Mouse (Mus musculus) embryonic facial prominence, embryonic 12.5 days (tissue): Measurements from ENCODE around the gene Dctn3. TPM values are rescaled to one million over a fixed set of nuclear protein-coding genes. Genes with fewer than 3 reads are reported as not detected.
"Not testable (repeated sequence)": the region's sequence is repeated elsewhere in the genome, so short reads cannot be mapped to it uniquely, and the experiment has no call there.

Experiments used
- ATAC-seq: fragments of 200-750 bp; cut with Nextera tagmentation; 2 replicates; pipeline ENCODE4 v1.8.0; 2017; ENCODE audit not compliant: insufficient number of reproducible peaks, insufficient read depth, low FRiP score, low TSS enrichment
- H3K27ac ChIP-seq: fragments of 300-500 bp; sonication (generic); 2 replicates; pipeline ENCODE4 v1.5.1; 2016; ENCODE audit warnings: mild to moderate bottlenecking
- H3K27me3 ChIP-seq: fragments of 300-500 bp; sonication (generic); 2 replicates; pipeline ENCODE4 v1.6.1; 2016; ENCODE audit warnings: mild to moderate bottlenecking, moderate library complexity
- H3K36me3 ChIP-seq: fragments of 300-500 bp; sonication (generic); 2 replicates; pipeline ENCODE4 v1.6.1; 2016; ENCODE audit warnings: mild to moderate bottlenecking
- H3K4me1 ChIP-seq: fragments of 300-500 bp; sonication (generic); 2 replicates; pipeline ENCODE4 v1.6.1; 2016
- H3K4me2 ChIP-seq: fragments of 300-500 bp; sonication (generic); replicated peaks from 2 replicates; pipeline ENCODE4 v1.6.1; 2016; ENCODE audit warnings: mild to moderate bottlenecking, moderate library complexity
- H3K4me3 ChIP-seq: fragments of 300-500 bp; sonication (generic); 2 replicates; pipeline ENCODE4 v1.5.1; 2016; ENCODE audit warnings: mild to moderate bottlenecking
- H3K9ac ChIP-seq: fragments of 300-500 bp; sonication (generic); 2 replicates; pipeline ENCODE4 v1.6.1; 2016; ENCODE audit warnings: mild to moderate bottlenecking, moderate library complexity
- H3K9me3 ChIP-seq: fragments of 300-500 bp; sonication (generic); 2 replicates; pipeline ENCODE4 v1.6.1; 2016; ENCODE audit warnings: mild to moderate bottlenecking, moderate library complexity
- WGBS: fragments of 180-500 bp; shearing (Covaris S2); methylation state at CpG from one replicate; pipeline ENCODE4 v1.1.7; 2016; 5-methylcytosine and 5-hydroxymethylcytosine counted together
- polyA plus RNA-seq: library from polyadenylated mRNA; unstranded; fragments of >200 nt; fragmentation: Nextera tagmentation; extraction: Ambion mirVana; gene quantifications from 2 replicates; pipeline ENCODE4 v1.2.1, GENCODE M21; 2016

Gene Dctn3
- polyA plus RNA-seq, 1 experiment from 2014 or later: 117 TPM

GRCm38 (mm10) chr4:41708192-41708745 is 14.7 kb downstream of the Dctn3 start:
- no peaks in the 10 kb centered on the region for H3K9me3 ChIP-seq
- ATAC-seq: no peak
- no peak overlapping the region for H3K9ac ChIP-seq
- no peak overlapping the region for H3K27ac ChIP-seq
- no peaks in the 10 kb centered on the region for H3K27me3 ChIP-seq
- peaks cover 57% of the 10 kb centered on the region for H3K4me1 ChIP-seq
- H3K4me2 ChIP-seq: no peak overlapping the region
- H3K4me3 ChIP-seq: no peak overlapping the region
- peaks cover 16% of the 10 kb centered on the region for H3K36me3 ChIP-seq
- WGBS: 37% methylated on average over 8 of the region's 8 CpGs

- H3K9ac ChIP-seq: no peak overlapping the region
- peak overlapping the region; percentile 24 for H3K4me2 ChIP-seq
- peaks cover 48% of the 10 kb centered on the region for H3K4me1 ChIP-seq
- WGBS: 4% methylated on average over 13 of the region's 13 CpGs
- H3K9me3 ChIP-seq: no peaks in the 10 kb centered on the region
- H3K36me3 ChIP-seq: peaks cover 13% of the 10 kb centered on the region
- H3K27me3 ChIP-seq: no peaks in the 10 kb centered on the region
- H3K27ac ChIP-seq: no peak overlapping the region
- no peak overlapping the region for H3K4me3 ChIP-seq
- ATAC-seq: peak; percentile 23; the same call in 1 of the 2 replicates
Measured at GRCm38 (mm10) chr4:41707011-41707535, 15.9 kb downstream of the Dctn3 start.

- Histone ChIP-seq H3K9me3 (no peaks in the 10 kb centered on the region), H3K9ac (no peak overlapping the region), H3K4me2 (no peak overlapping the region), H3K4me3 (no peak overlapping the region), H3K27ac (no peak overlapping the region), H3K4me1 (peaks cover 39% of the 10 kb centered on the region), H3K36me3 (peaks cover 4% of the 10 kb centered on the region; the same call in 1 of the 2 replicates), H3K27me3 (no peaks in the 10 kb centered on the region)
- ATAC-seq: 0 out of 2 replicates have a peak, but pooled peaks have one; percentile 23
- WGBS: 64% methylated on average over 19 of the region's 19 CpGs
Measured at GRCm38 (mm10) chr4:41705922-41706754, 16.8 kb downstream of the Dctn3 start.

GRCm38 (mm10) chr4:41704651-41705050 is 18.3 kb downstream of the Dctn3 start:
- no peak overlapping the region for H3K4me3 ChIP-seq
- 0% methylated on average over 5 of the region's 5 CpGs for WGBS
- no peaks in the 10 kb centered on the region for H3K27me3 ChIP-seq
- no peak overlapping the region for H3K4me2 ChIP-seq
- H3K4me1 ChIP-seq: peaks cover 37% of the 10 kb centered on the region
- peak; percentile 14; the same call in 1 of the 2 replicates for ATAC-seq
- no peaks in the 10 kb centered on the region for H3K36me3 ChIP-seq
- no peak overlapping the region for H3K27ac ChIP-seq
- no peaks in the 10 kb centered on the region for H3K9me3 ChIP-seq
- no peak overlapping the region for H3K9ac ChIP-seq

- not testable (repeated sequence) for H3K4me2 ChIP-seq, H3K9me3 ChIP-seq, H3K27ac ChIP-seq, H3K27me3 ChIP-seq, ATAC-seq, H3K4me3 ChIP-seq, H3K36me3 ChIP-seq, H3K9ac ChIP-seq
- 44% methylated on average over 2 of the region's 2 CpGs for WGBS
- peaks cover 27% of the 10 kb centered on the region for H3K4me1 ChIP-seq
Measured at GRCm38 (mm10) chr4:41702226-41702625, 20.7 kb downstream of the Dctn3 start.

GRCm38 (mm10) chr4:41700224-41700623 is 22.7 kb downstream of the Dctn3 start:
- not testable (repeated sequence) for H3K9ac ChIP-seq, H3K4me3 ChIP-seq, H3K36me3 ChIP-seq, H3K9me3 ChIP-seq, H3K27me3 ChIP-seq, H3K27ac ChIP-seq, ATAC-seq, H3K4me2 ChIP-seq
- WGBS: 83% methylated on average over 4 of the region's 8 CpGs
- H3K4me1 ChIP-seq: peaks cover 13% of the 10 kb centered on the region

- H3K4me1 ChIP-seq, H3K9me3 ChIP-seq, H3K27me3 ChIP-seq, ATAC-seq, H3K4me3 ChIP-seq, H3K36me3 ChIP-seq, H3K9ac ChIP-seq, H3K27ac ChIP-seq: not testable (repeated sequence)
- 73% methylated on average over 10 of the region's 10 CpGs for WGBS
- peak within 1 kb of the TSS; percentile 38 for H3K4me2 ChIP-seq
Measured at GRCm38 (mm10) chr4:41699783-41700182, 23.2 kb downstream of the Dctn3 start, which contains the start of gene Il11ra1. TSS of gene Il11ra1 (plus strand) at chr4:41699989.

- not testable (repeated sequence) for H3K36me3 ChIP-seq, H3K9me3 ChIP-seq, H3K4me3 ChIP-seq, H3K4me1 ChIP-seq, ATAC-seq, H3K27me3 ChIP-seq, H3K27ac ChIP-seq, H3K9ac ChIP-seq
- peak overlapping the region; percentile 38 for H3K4me2 ChIP-seq
- WGBS: 5% methylated on average over 19 of the region's 32 CpGs
Measured at GRCm38 (mm10) chr4:41698421-41699016, 24.5 kb downstream of the Dctn3 start.

GRCm38 (mm10) chr4:41696930-41697841 is 25.8 kb downstream of the Dctn3 start, which contains the start of gene Cntfr:
TSS of gene Cntfr (minus strand) at chr4:41697089.
- not testable (repeated sequence) for H3K27ac ChIP-seq, H3K9ac ChIP-seq, H3K4me3 ChIP-seq, ATAC-seq, H3K9me3 ChIP-seq, H3K4me1 ChIP-seq, H3K36me3 ChIP-seq, H3K27me3 ChIP-seq
- peak within 1 kb of the TSS; percentile 39; the same call in 1 of the 2 replicates for H3K4me2 ChIP-seq
- 10% methylated on average over 32 of the region's 40 CpGs for WGBS

GRCm38 (mm10) chr4:41696452-41696851 is 26.5 kb downstream of the Dctn3 start:
- WGBS: 7% methylated on average over 15 of the region's 15 CpGs
- not testable (repeated sequence) for H3K36me3 ChIP-seq

GRCm38 (mm10) chr4:41695800-41696199 is 27.2 kb downstream of the Dctn3 start:
- H3K36me3 ChIP-seq: not testable (repeated sequence)

More at GRCm38 (mm10) chr4:41696452-41696851, 26.5 kb downstream of the Dctn3 start:
- H3K4me2 ChIP-seq, H3K27ac ChIP-seq, H3K4me3 ChIP-seq, H3K9me3 ChIP-seq, H3K4me1 ChIP-seq, ATAC-seq, H3K9ac ChIP-seq, H3K27me3 ChIP-seq: not testable (repeated sequence)

More at GRCm38 (mm10) chr4:41695800-41696199, 27.2 kb downstream of the Dctn3 start:
- 3% methylated on average over 23 of the region's 38 CpGs for WGBS
- not testable (repeated sequence) for H3K9ac ChIP-seq, H3K9me3 ChIP-seq, H3K27ac ChIP-seq, H3K4me1 ChIP-seq, ATAC-seq, H3K27me3 ChIP-seq, H3K4me3 ChIP-seq
- H3K4me2 ChIP-seq: peak overlapping the region; percentile 39; the same call in 1 of the 2 replicates
